Mouse (Mus musculus) ES-E14 (cell line): ENCODE measurements around the gene Rabepk. TPM values are rescaled to one million over a fixed set of nuclear protein-coding genes. Genes with fewer than 3 reads are reported as not detected.
"Not testable (repeated sequence)": the region's sequence is repeated elsewhere in the genome, so short reads cannot be mapped to it uniquely, and the experiment has no call there.

ENCODE experiments used
- DNase-seq: peaks from one replicate; pipeline ENCODE4 v3.0.0-alpha.2; 2013; ENCODE audit warnings: low read depth, low spot score
- H3K27ac ChIP-seq: 2 replicates; pipeline ENCODE4 v1.5.1; 2012; ENCODE audit warnings: low read depth, mild to moderate bottlenecking, low read length, moderate library complexity, mixed read lengths; ENCODE audit not compliant: poor library complexity, insufficient read depth, severe bottlenecking
- H3K36me3 ChIP-seq: 2 replicates; pipeline ENCODE4 v1.6.1; 2012; ENCODE audit warnings: mild to moderate bottlenecking, low read length, moderate library complexity, mixed read lengths; ENCODE audit not compliant: control insufficient read depth, poor library complexity, insufficient read depth, severe bottlenecking
- H3K4me1 ChIP-seq, 2 experiments: fragments of 150-350 bp in 1 of 2; sonication (generic) in 1 of 2; 2 replicates each; pipeline ENCODE4 v1.6.1; 2012; ENCODE audit warnings: low read length in 2 of 2, mild to moderate bottlenecking in 1 of 2, mixed read lengths in 1 of 2; ENCODE audit not compliant: control insufficient read depth in 2 of 2, insufficient read depth in 2 of 2, poor library complexity in 1 of 2
- H3K4me3 ChIP-seq, 2 experiments: fragments of 150-350 bp in 1 of 2; sonication (generic) in 1 of 2; 2 replicates each; pipeline ENCODE4 v1.5.1; 2012; ENCODE audit warnings: low read length in 2 of 2, low read depth in 1 of 2, mild to moderate bottlenecking in 1 of 2, mixed read lengths in 1 of 2; ENCODE audit not compliant: insufficient read depth in 1 of 2, poor library complexity in 1 of 2, severe bottlenecking in 1 of 2
- H3K9ac ChIP-seq: 2 replicates; pipeline ENCODE4 v1.6.1; 2012; ENCODE audit warnings: low read depth, mild to moderate bottlenecking, low read length, mixed read lengths; ENCODE audit not compliant: poor library complexity, insufficient read depth, severe bottlenecking
- H3K9me3 ChIP-seq: fragments of 150-350 bp; sonication (generic); 2 replicates; pipeline ENCODE4 v1.6.1; 2012; ENCODE audit warnings: low read depth, mild to moderate bottlenecking, low read length; ENCODE audit not compliant: control insufficient read depth, insufficient read depth
- CHD2 ChIP-seq: IDR thresholded peaks from 2 replicates; pipeline ENCODE4 v1.6.1; 2014; ENCODE audit warnings: mild to moderate bottlenecking, low read depth, low read length, inconsistent platforms
- HCFC1 ChIP-seq: IDR thresholded peaks from 2 replicates; pipeline ENCODE4 v1.6.1; 2012; ENCODE audit warnings: low read length, inconsistent platforms, borderline replicate concordance; ENCODE audit not compliant: insufficient read depth
- MAFK ChIP-seq: IDR thresholded peaks from 2 replicates; pipeline ENCODE4 v1.6.1; 2014; ENCODE audit warnings: mild to moderate bottlenecking, low read depth, low read length, inconsistent platforms; ENCODE audit not compliant: insufficient read depth
- ZC3H11A ChIP-seq: IDR thresholded peaks from 2 replicates; pipeline ENCODE4 v1.6.1; 2012; ENCODE audit warnings: low read depth, mild to moderate bottlenecking, inconsistent platforms, low read length, borderline replicate concordance
- ZNF384 ChIP-seq: IDR thresholded peaks from 2 replicates; pipeline ENCODE4 v1.6.1; 2012; ENCODE audit warnings: low read depth, low read length, inconsistent platforms
- in situ Hi-C, 2 experiments: fragments of 600-800 bp; cut with MboI; formaldehyde crosslinking; loops; one replicate each; pipeline ENCODE4 v1.15.1; 2025; ENCODE audit warnings: low sequenced_read_pairs in 2 of 2, inconsistent platforms in 1 of 2; ENCODE audit not compliant: unreplicated experiment in 2 of 2
- total RNA-seq: library from RNA; depleted of rRNA; stranded (reverse); fragments of 300-350 nt; gene quantifications from 2 replicates; pipeline ENCODE4 v1.2.3, GENCODE M21; 2012

Rabepk gene
- total RNA-seq, 1 experiment: 32.7 TPM

- no peak overlapping the region; a peak in 1 of 4 replicates for H3K4me3 ChIP-seq
- H3K4me1 ChIP-seq: no peaks in the 10 kb centered on the region
- H3K9ac ChIP-seq: no peak overlapping the region
- no peak overlapping the region for H3K27ac ChIP-seq
- DNase-seq: no peak
- no peaks in the 10 kb centered on the region for H3K9me3 ChIP-seq
- TF ChIP-seq CHD2 (no peak), ZC3H11A (no peak), MAFK (no peak), HCFC1 (no peak)
- H3K36me3 ChIP-seq: peaks cover 10% of the 10 kb centered on the region
- in situ Hi-C loops: no loop called here
Measured at GRCm38 (mm10) chr2:34805364-34805950, 5.7 kb upstream of the Rabepk start.

- in situ Hi-C loops: no loop called here
Measured at GRCm38 (mm10) chr2:34804815-34805214, 5.1 kb upstream of the Rabepk start.

GRCm38 (mm10) chr2:34804172-34804571, 4.5 kb upstream of the Rabepk start:
- H3K9me3 ChIP-seq: no peaks in the 10 kb centered on the region
- in situ Hi-C loops: no loop called here
- H3K9ac ChIP-seq: no peak overlapping the region
- no peak overlapping the region for H3K4me3 ChIP-seq
- no peak for TF ChIP-seq ZC3H11A
- TF ChIP-seq CHD2: no peak
- no peak for TF ChIP-seq MAFK
- TF ChIP-seq HCFC1: no peak
- no peak for TF ChIP-seq ZNF384
- peaks cover 10% of the 10 kb centered on the region for H3K36me3 ChIP-seq
- H3K27ac ChIP-seq: no peak overlapping the region
- DNase-seq: no peak
- H3K4me1 ChIP-seq: no peaks in the 10 kb centered on the region

More at GRCm38 (mm10) chr2:34804815-34805214, 5.1 kb upstream of the Rabepk start:
- Histone ChIP-seq H3K9me3 (no peaks in the 10 kb centered on the region), H3K4me3 (no peak overlapping the region), H3K4me1 (no peaks in the 10 kb centered on the region), H3K9ac (no peak overlapping the region; the same call in 1 of the 2 replicates), H3K36me3 (peaks cover 10% of the 10 kb centered on the region), H3K27ac (no peak overlapping the region)
- DNase-seq: no peak
- TF ChIP-seq HCFC1 (no peak), ZC3H11A (no peak), ZNF384 (no peak), MAFK (no peak), CHD2 (no peak)

- no peak for TF ChIP-seq MAFK
- TF ChIP-seq CHD2: no peak
- no peak for TF ChIP-seq ZNF384
- no peak for TF ChIP-seq ZC3H11A
- no peak for TF ChIP-seq HCFC1
- no peak overlapping the region for H3K9ac ChIP-seq
- in situ Hi-C loops: no loop called here
- peaks cover 10% of the 10 kb centered on the region for H3K36me3 ChIP-seq
- no peak overlapping the region for H3K4me3 ChIP-seq
- H3K9me3 ChIP-seq: no peaks in the 10 kb centered on the region
- no peak overlapping the region for H3K27ac ChIP-seq
- H3K4me1 ChIP-seq: no peaks in the 10 kb centered on the region
- no peak for DNase-seq
Measured at GRCm38 (mm10) chr2:34803746-34804145, 4.0 kb upstream of the Rabepk start.

GRCm38 (mm10) chr2:34802565-34803245, 3.0 kb upstream of the Rabepk start:
- H3K4me1 ChIP-seq, H3K36me3 ChIP-seq, DNase-seq, H3K9me3 ChIP-seq, in situ Hi-C loops: not testable (repeated sequence)
- H3K4me3 ChIP-seq: peak overlapping the region; percentile 94 to 99
- H3K27ac ChIP-seq: peak overlapping the region; percentile 90
- H3K9ac ChIP-seq: peak overlapping the region; percentile 96
